ENCODE assay signal across 9 mouse cellular contexts in genomic region chr19:10949558-10949957, GRCm38 (mm10). TPM values are rescaled to one million over a fixed set of nuclear protein-coding genes. Genes with fewer than 3 reads are reported as not detected.
DNase-seq lines count a peak whose midpoint lies in the region; ATAC-seq and TF ChIP-seq lines count a peak whose summit lies in the region.
"Had no signal": no experiment of that assay in that cellular context is flagged by ENCODE, and none has a peak within 500 bp of the region (broad histone marks: within the 10 kb centered on the region; RNA-seq: fewer than 3 reads in every experiment).

No protein-coding gene starts in this region.

- H3K4me3 ChIP-seq in cerebellum, adult 2 months (replicated peaks; ENCODE audit: insufficient read depth, low read depth, low read length), result peak overlapping the region; percentile 27
- H3K4me3 ChIP-seq in neural tube, embryonic 11.5 days (ENCODE audit: low read depth, low read length), result peak overlapping the region; percentile 82
- H3K4me3 ChIP-seq in liver, embryonic 11.5 days (ENCODE audit: low read depth, low read length), result peak overlapping the region; percentile 95
- peak overlapping the region; percentile 76 for H3K4me3 ChIP-seq in stomach, embryonic 15.5 days (replicated peaks)

- no peak for TF ChIP-seq POLR2A in cerebellum, adult 2 months (IDR thresholded peaks at IDR 0.05; ENCODE audit: borderline replicate concordance, insufficient read depth, low read length)

- 32% methylated on average over 9 of the region's 9 CpGs for WGBS in cerebellum, adult 2 months
- WGBS in neural tube, embryonic 11.5 days, result 30% methylated on average over 9 of the region's 9 CpGs
- 38% methylated on average over 9 of the region's 9 CpGs for WGBS in liver, embryonic 11.5 days
- 30% methylated on average over 9 of the region's 9 CpGs for WGBS in stomach, embryonic 15.5 days

- H3K4me1 ChIP-seq in cerebellum, adult 2 months (ENCODE audit: control insufficient read depth, insufficient read depth, low read length), result peaks cover 14% of the 10 kb centered on the region
- peaks cover 18% of the 10 kb centered on the region for H3K4me1 ChIP-seq in neural tube, embryonic 11.5 days (ENCODE audit: control insufficient read depth, insufficient read depth, low read length)
- H3K4me1 ChIP-seq in liver, embryonic 11.5 days (replicated peaks; ENCODE audit: control insufficient read depth, insufficient read depth, low read length), result peaks cover 22% of the 10 kb centered on the region
- peaks cover 40% of the 10 kb centered on the region for H3K4me1 ChIP-seq in stomach, embryonic 15.5 days

- H3K4me2 ChIP-seq in neural tube, embryonic 11.5 days (ENCODE audit: low read depth), result peak overlapping the region; percentile 100
- H3K4me2 ChIP-seq in liver, embryonic 11.5 days, result peak overlapping the region; percentile 96
- H3K4me2 ChIP-seq in stomach, embryonic 15.5 days, result peak overlapping the region; percentile 57

- ATAC-seq in neural tube, embryonic 11.5 days (ENCODE audit: insufficient read depth, low FRiP score, low TSS enrichment), result 0 out of 2 replicates have a peak, but pooled peaks have one; percentile 5
- peak; percentile 4; the same call in 1 of the 2 replicates for ATAC-seq in liver, embryonic 11.5 days (replicated peaks; ENCODE audit: low FRiP score)
- ATAC-seq in stomach, embryonic 15.5 days (ENCODE audit: insufficient read depth, low FRiP score, low read depth), result no peak

- H3K9me3 ChIP-seq in neural tube, embryonic 11.5 days (ENCODE audit: control insufficient read depth, low read length), result no peaks in the 10 kb centered on the region
- no peaks in the 10 kb centered on the region for H3K9me3 ChIP-seq in liver, embryonic 11.5 days (ENCODE audit: control insufficient read depth, low read length)
- no peaks in the 10 kb centered on the region for H3K9me3 ChIP-seq in stomach, embryonic 15.5 days

- no peaks in the 10 kb centered on the region for H3K27me3 ChIP-seq in cerebellum, adult 2 months (ENCODE audit: control insufficient read depth, insufficient read depth, low read length)
- no peaks in the 10 kb centered on the region for H3K27me3 ChIP-seq in neural tube, embryonic 11.5 days (ENCODE audit: control insufficient read depth, insufficient read depth, low read length)
- no peaks in the 10 kb centered on the region for H3K27me3 ChIP-seq in liver, embryonic 11.5 days (replicated peaks; ENCODE audit: control insufficient read depth, insufficient read depth, low read length)
- no peaks in the 10 kb centered on the region for H3K27me3 ChIP-seq in stomach, embryonic 15.5 days (replicated peaks)

- DNase-seq in cerebellum, adult 2 months, result no peak
- no peak for DNase-seq in cerebellum, postnatal 36 days
- no peak for DNase-seq in neural tube, embryonic 11.5 days (ENCODE audit: low spot score)
- no peak for DNase-seq in neural tube, embryonic 10.5 days (ENCODE audit: extremely low spot score, low spot score)
- no peak for DNase-seq in liver, embryonic 11.5 days (ENCODE audit: low spot score)
- DNase-seq in right cerebral cortex, postnatal 25 days, result no peak
- no peak for DNase-seq in gastrocnemius, postnatal 14 days

- TF ChIP-seq CTCF in cerebellum, adult 2 months (IDR thresholded peaks at IDR 0.05; ENCODE audit: borderline replicate concordance, insufficient read depth, low read depth, low read length), result no peak

- peaks cover 2% of the 10 kb centered on the region for H3K36me3 ChIP-seq in neural tube, embryonic 11.5 days (ENCODE audit: control insufficient read depth, insufficient read depth, low read length)
- peaks cover 13% of the 10 kb centered on the region for H3K36me3 ChIP-seq in liver, embryonic 11.5 days (ENCODE audit: control insufficient read depth, insufficient read depth, low read length)
- H3K36me3 ChIP-seq in stomach, embryonic 15.5 days, result peaks cover 7% of the 10 kb centered on the region

- H3K27ac ChIP-seq in cerebellum, adult 2 months (ENCODE audit: insufficient read depth, low read length), result no peak overlapping the region
- no peak overlapping the region for H3K27ac ChIP-seq in neural tube, embryonic 11.5 days (ENCODE audit: low read depth, low read length)
- peak overlapping the region; percentile 64 for H3K27ac ChIP-seq in liver, embryonic 11.5 days (ENCODE audit: low read depth, low read length)
- peak overlapping the region; percentile 55; the same call in 1 of the 2 replicates for H3K27ac ChIP-seq in stomach, embryonic 15.5 days

- no peak overlapping the region; the same call in 1 of the 2 replicates for H3K9ac ChIP-seq in neural tube, embryonic 11.5 days (ENCODE audit: low read length)
- peak overlapping the region; percentile 64 for H3K9ac ChIP-seq in liver, embryonic 11.5 days (ENCODE audit: low read depth, low read length)
- H3K9ac ChIP-seq in stomach, embryonic 15.5 days, result no peak overlapping the region

- intact Hi-C loops in gastrocnemius, postnatal 14 days (cut with DNase I; ENCODE audit: low total_unique reads), result no loop called here

RNA-seq across cellular contexts. Expression of gene Ccdc86, which starts 0.5 kb away (rescaled TPM):
- 4.9 and 5.3 TPM in 2 replicates for polyA plus RNA-seq in cerebellum, adult 2 months (2012; rRNA removed)
- polyA plus RNA-seq in neural tube, embryonic 11.5 days (2014; fragmentation: Nextera tagmentation; extraction: Ambion mirVana), result 23.4 and 24.1 TPM in 2 replicates
- polyA plus RNA-seq in liver, embryonic 11.5 days (2014; fragmentation: Nextera tagmentation; extraction: Ambion mirVana), result 46.0 TPM in 2 replicates
- 26.1 and 27.9 TPM in 2 replicates for polyA plus RNA-seq in stomach, embryonic 15.5 days (2015; fragmentation: Nextera tagmentation; extraction: Ambion mirVana)
- total RNA-seq in gastrocnemius, postnatal 14 days (2021), result 10 to 100 TPM; 17.7 to 25.7 TPM

RNA-seq across cellular contexts. Expression of gene Ptgdr2, which starts 12.6 kb away (rescaled TPM):
- 0.06 and 0.10 TPM in 2 replicates for polyA plus RNA-seq in cerebellum, adult 2 months (2012; rRNA removed)
- polyA plus RNA-seq in neural tube, embryonic 11.5 days (2014; fragmentation: Nextera tagmentation; extraction: Ambion mirVana), result not detected in 2 replicates
- not detected in 2 replicates for polyA plus RNA-seq in liver, embryonic 11.5 days (2014; fragmentation: Nextera tagmentation; extraction: Ambion mirVana)
- polyA plus RNA-seq in stomach, embryonic 15.5 days (2015; fragmentation: Nextera tagmentation; extraction: Ambion mirVana), result 0.08 TPM in 1 of 2 replicates, not detected in the other
- under 1 TPM in 1 of 2 experiments, not detected in 1; 0.08 TPM for total RNA-seq in gastrocnemius, postnatal 14 days (2021)

RNA-seq across cellular contexts. Expression of gene Ms4a10, which starts 24.9 kb away (rescaled TPM):
- polyA plus RNA-seq in cerebellum, adult 2 months (2012; rRNA removed), result not detected in 2 replicates
- not detected in 2 replicates for polyA plus RNA-seq in neural tube, embryonic 11.5 days (2014; fragmentation: Nextera tagmentation; extraction: Ambion mirVana)
- not detected in 2 replicates for polyA plus RNA-seq in liver, embryonic 11.5 days (2014; fragmentation: Nextera tagmentation; extraction: Ambion mirVana)
- polyA plus RNA-seq in stomach, embryonic 15.5 days (2015; fragmentation: Nextera tagmentation; extraction: Ambion mirVana), result 6.4 and 7.0 TPM in 2 replicates
- not detected for total RNA-seq in gastrocnemius, postnatal 14 days (2021)

RNA-seq across cellular contexts. Expression of gene Zp1, which starts 29.1 kb away (rescaled TPM):
- 0.05 TPM in 1 of 2 replicates, not detected in the other for polyA plus RNA-seq in cerebellum, adult 2 months (2012; rRNA removed)
- not detected in 2 replicates for polyA plus RNA-seq in neural tube, embryonic 11.5 days (2014; fragmentation: Nextera tagmentation; extraction: Ambion mirVana)
- polyA plus RNA-seq in liver, embryonic 11.5 days (2014; fragmentation: Nextera tagmentation; extraction: Ambion mirVana), result not detected in 2 replicates
- not detected in 2 replicates for polyA plus RNA-seq in stomach, embryonic 15.5 days (2015; fragmentation: Nextera tagmentation; extraction: Ambion mirVana)
- total RNA-seq in gastrocnemius, postnatal 14 days (2021), result under 1 TPM in 1 of 2 experiments, not detected in 1; 0.51 TPM

RNA-seq across cellular contexts. Expression of gene Ms4a15, which starts 43.5 kb away (rescaled TPM):
- polyA plus RNA-seq in cerebellum, adult 2 months (2012; rRNA removed), result 0.05 and 0.08 TPM in 2 replicates
- not detected in 2 replicates for polyA plus RNA-seq in neural tube, embryonic 11.5 days (2014; fragmentation: Nextera tagmentation; extraction: Ambion mirVana)
- polyA plus RNA-seq in liver, embryonic 11.5 days (2014; fragmentation: Nextera tagmentation; extraction: Ambion mirVana), result not detected in 2 replicates
- 0.10 TPM in 1 of 2 replicates, not detected in the other for polyA plus RNA-seq in stomach, embryonic 15.5 days (2015; fragmentation: Nextera tagmentation; extraction: Ambion mirVana)
- not detected for total RNA-seq in gastrocnemius, postnatal 14 days (2021)
- polyA plus RNA-seq: thymus, postnatal 0 days had no signal

Comparison
In these comparisons a context has a peak if more than half of its experiments do, and no peak if none do; other contexts are left out.
1. H3K27ac ChIP-seq: peak in liver, embryonic 11.5 days (single experiment) and stomach, embryonic 15.5 days (single experiment); none in cerebellum, adult 2 months (single experiment) and neural tube, embryonic 11.5 days (single experiment).
2. H3K4me3 ChIP-seq: peak in every context shown above with its lines; median percentile 95 in liver, embryonic 11.5 days; 82 in neural tube, embryonic 11.5 days; 76 in stomach, embryonic 15.5 days; 27 in cerebellum, adult 2 months.
3. Peak in every context shown above with its lines, with median percentiles within 50 percentile points of each other: H3K4me2 ChIP-seq.